Mouse (Mus musculus) CH12.LX (cell line): ENCODE data around the gene Elfn2. TPM values are rescaled to one million over a fixed set of nuclear protein-coding genes. Genes with fewer than 3 reads are reported as not detected.

Experiments
- DNase-seq: peaks from one replicate; pipeline ENCODE4 v3.0.0-alpha.2; 2013; ENCODE audit errors: extremely low read depth
- H3K27ac ChIP-seq: 2 replicates; pipeline ENCODE4 v1.5.1; 2012; ENCODE audit warnings: low read depth, mild to moderate bottlenecking, control low read depth, moderate library complexity; ENCODE audit not compliant: insufficient read depth
- H3K27me3 ChIP-seq: replicated peaks from 2 replicates; pipeline ENCODE3; 2012; ENCODE audit warnings: inconsistent platforms
- H3K36me3 ChIP-seq, 2 experiments: replicated peaks in 1 of 2; 2 replicates each; pipeline versions ENCODE3 to v1.6.1; 2012; ENCODE audit warnings: inconsistent platforms in 1 of 2, low read length in 1 of 2, mild to moderate bottlenecking in 1 of 2, mixed read lengths in 1 of 2, moderate library complexity in 1 of 2; ENCODE audit not compliant: control insufficient read depth in 1 of 2, insufficient read depth in 1 of 2
- H3K4me1 ChIP-seq, 2 experiments: 2 replicates each; pipeline ENCODE4 v1.6.1; 2012; ENCODE audit warnings: inconsistent platforms in 1 of 2, moderate library complexity in 1 of 2; ENCODE audit not compliant: insufficient read depth in 2 of 2, control insufficient read depth in 1 of 2
- H3K4me2 ChIP-seq: 2 replicates; pipeline ENCODE4 v1.6.1; 2012; ENCODE audit warnings: low read depth, mild to moderate bottlenecking, control low read depth; ENCODE audit not compliant: poor library complexity, insufficient read depth, severe bottlenecking
- H3K4me3 ChIP-seq, 3 experiments: fragments of 150-350 bp in 1 of 3; sonication (generic) in 1 of 3; replicated peaks in 1 of 3; 2 replicates each; pipeline versions ENCODE3 to v1.5.1; 2011 to 2012; ENCODE audit warnings: low read depth in 2 of 3, low read length in 2 of 3, mild to moderate bottlenecking in 2 of 3, moderate library complexity in 2 of 3, control low read depth in 1 of 3, improper control_type of control experiment in 1 of 3, inconsistent platforms in 1 of 3, mixed read lengths in 1 of 3; ENCODE audit not compliant: poor library complexity in 1 of 3
- H3K79me2 ChIP-seq: replicated peaks from 2 replicates; pipeline ENCODE4 v1.6.1; 2012; ENCODE audit warnings: mild to moderate bottlenecking, moderate library complexity; ENCODE audit not compliant: control insufficient read depth, poor library complexity, insufficient read depth, severe bottlenecking; ENCODE audit errors: extremely low read depth
- H3K9ac ChIP-seq: 2 replicates; pipeline ENCODE4 v1.6.1; 2012; ENCODE audit warnings: low read depth, mild to moderate bottlenecking, control low read depth, moderate library complexity; ENCODE audit not compliant: insufficient read depth
- H3K9me3 ChIP-seq: replicated peaks from 2 replicates; pipeline ENCODE3; 2012; ENCODE audit warnings: low read length, inconsistent platforms, mixed read lengths
- BHLHE40 ChIP-seq: IDR thresholded peaks from 2 replicates; pipeline ENCODE4 v1.6.1; 2011; ENCODE audit warnings: mild to moderate bottlenecking, low read depth, low read length, improper control_type of control experiment
- E2F4 ChIP-seq: IDR thresholded peaks from 2 replicates; pipeline ENCODE4 v1.6.1; 2011; ENCODE audit warnings: low read depth, low read length, improper control_type of control experiment; ENCODE audit not compliant: insufficient replicate concordance
- ELF1 ChIP-seq: IDR thresholded peaks from 2 replicates; pipeline ENCODE4 v1.6.1; 2014; ENCODE audit warnings: low read depth, mild to moderate bottlenecking, inconsistent platforms, low read length, improper control_type of control experiment
- HCFC1 ChIP-seq: IDR thresholded peaks from 2 replicates; pipeline ENCODE4 v1.6.1; 2012; ENCODE audit warnings: low read depth, mild to moderate bottlenecking, inconsistent platforms, low read length, improper control_type of control experiment
- JUN ChIP-seq: IDR thresholded peaks from 2 replicates; pipeline ENCODE4 v1.6.1; 2011; ENCODE audit warnings: low read depth, mild to moderate bottlenecking, low read length, improper control_type of control experiment, moderate library complexity; ENCODE audit not compliant: insufficient read depth
- JUND ChIP-seq: conservative IDR thresholded peaks from 2 replicates; pipeline ENCODE4 v1.6.1; 2011; ENCODE audit warnings: low read depth, low read length, improper control_type of control experiment
- KAT2A ChIP-seq: IDR thresholded peaks from 2 replicates; pipeline ENCODE4 v1.6.1; 2012; ENCODE audit warnings: low read length, improper control_type of control experiment, inconsistent platforms; ENCODE audit not compliant: insufficient replicate concordance
- MAFK ChIP-seq: IDR thresholded peaks from 2 replicates; pipeline ENCODE4 v1.6.1; 2011; ENCODE audit warnings: low read length, improper control_type of control experiment; ENCODE audit not compliant: insufficient replicate concordance
- MAX ChIP-seq: IDR thresholded peaks from 2 replicates; pipeline ENCODE4 v1.6.1; 2011; ENCODE audit warnings: low read length, improper control_type of control experiment
- MAZ ChIP-seq: IDR thresholded peaks from 2 replicates; pipeline ENCODE4 v1.6.1; 2012; ENCODE audit warnings: low read depth, mild to moderate bottlenecking, inconsistent platforms, low read length, improper control_type of control experiment, moderate library complexity
- MXI1 ChIP-seq: IDR thresholded peaks from 2 replicates; pipeline ENCODE4 v1.6.1; 2011; ENCODE audit warnings: mild to moderate bottlenecking, low read depth, low read length, improper control_type of control experiment
- MYC ChIP-seq: IDR thresholded peaks from 2 replicates; pipeline ENCODE4 v1.6.1; 2011; ENCODE audit warnings: low read depth, mild to moderate bottlenecking, improper control_type of control experiment, low read length
- PAX5 ChIP-seq: IDR thresholded peaks from 2 replicates; pipeline ENCODE4 v1.6.1; 2012; ENCODE audit warnings: low read length, inconsistent platforms, mixed read lengths
- POLR2A ChIP-seq: IDR thresholded peaks from 2 replicates; pipeline ENCODE4 v1.6.1; 2011; ENCODE audit warnings: low read depth, mild to moderate bottlenecking, improper control_type of control experiment, low read length
- POLR2AphosphoS2 ChIP-seq: IDR thresholded peaks from 2 replicates; pipeline ENCODE4 v1.6.1; 2011; ENCODE audit warnings: low read depth, low read length, improper control_type of control experiment
- RAD21 ChIP-seq: IDR thresholded peaks from 2 replicates; pipeline ENCODE4 v1.6.1; 2011; ENCODE audit warnings: low read depth, mild to moderate bottlenecking, low read length, improper control_type of control experiment, moderate library complexity
- RCOR1 ChIP-seq: conservative IDR thresholded peaks from 2 replicates; pipeline ENCODE4 v1.6.1; 2012; ENCODE audit warnings: low read depth, mild to moderate bottlenecking, inconsistent platforms, low read length, improper control_type of control experiment
- SMC3 ChIP-seq: IDR thresholded peaks from 2 replicates; pipeline ENCODE4 v1.6.1; 2011; ENCODE audit warnings: low read depth, low read length, improper control_type of control experiment
- TCF12 ChIP-seq: IDR thresholded peaks from 2 replicates; pipeline ENCODE4 v1.6.1; 2014; ENCODE audit warnings: low read depth, mild to moderate bottlenecking, inconsistent platforms, low read length, improper control_type of control experiment
- ZNF384 ChIP-seq: IDR thresholded peaks from 2 replicates; pipeline ENCODE4 v1.6.1; 2012; ENCODE audit warnings: low read depth, low read length, improper control_type of control experiment, inconsistent platforms
- dilution Hi-C: fragments of 300-500 bp; cut with MboI; formaldehyde crosslinking; loops from 2 replicates; pipeline ENCODE4 v1.14.3; 2020; ENCODE audit warnings: low sequenced_read_pairs; ENCODE audit not compliant: extremely low pct_unique_long_range_greater_than_20kb, extremely low pct_ligation_motif_present
- in situ Hi-C: fragments of 300-500 bp; cut with MboI; formaldehyde crosslinking; loops from 3 replicates; pipeline ENCODE4 v1.14.3; 2019; ENCODE audit warnings: low sequenced_read_pairs, low pct_ligation_motif_present, low pct_unique_long_range_greater_than_20kb, mixed read lengths
- polyA plus RNA-seq: library from polyadenylated mRNA; unstranded; fragments of >175 nt; gene quantifications from 2 replicates; pipeline ENCODE4 v1.2.1, GENCODE M21; 2012; ENCODE audit warnings: low read depth; ENCODE audit not compliant: insufficient read length
- total RNA-seq, 2 experiments: library from RNA; depleted of rRNA; stranded (reverse); fragments of 300-350 nt in 1 of 2; fragments of >200 nt in 1 of 2; gene quantifications; 2 replicates each; pipeline ENCODE4 v1.2.3; 2012 to 2014

Gene Elfn2
- total and polyA plus RNA-seq, 3 experiments, result 0.06 TPM; not detected in 2

GRCm38 (mm10) chr15:78651169-78651568 is 67.4 kb downstream of the Elfn2 start:
- peaks cover 91% of the 10 kb centered on the region for H3K27me3 ChIP-seq
- DNase-seq, result no peak
- in situ Hi-C loops, result no loop called here
- peaks cover 12% of the 10 kb centered on the region for H3K9me3 ChIP-seq
- H3K4me2 ChIP-seq, result no peak overlapping the region
- no peaks in the 10 kb centered on the region for H3K79me2 ChIP-seq
- no peak for TF ChIP-seq MXI1
- TF ChIP-seq RCOR1, result no peak
- TF ChIP-seq HCFC1, result no peak
- TF ChIP-seq E2F4, result no peak
- no peak for TF ChIP-seq MYC
- TF ChIP-seq TCF12, result no peak
- TF ChIP-seq SMC3, result no peak
- no peak for TF ChIP-seq ZNF384
- no peak for TF ChIP-seq POLR2AphosphoS2
- TF ChIP-seq ELF1, result no peak
- no peak for TF ChIP-seq POLR2A
- TF ChIP-seq JUN, result no peak
- TF ChIP-seq JUND, result no peak
- no peak for TF ChIP-seq BHLHE40
- no peak for TF ChIP-seq MAFK
- TF ChIP-seq PAX5, result no peak
- no peak for TF ChIP-seq KAT2A
- TF ChIP-seq MAZ, result no peak
- H3K4me1 ChIP-seq, result no peaks in the 10 kb centered on the region
- dilution Hi-C loops, result no loop called here
- no peaks in the 10 kb centered on the region for H3K36me3 ChIP-seq
- no peak overlapping the region for H3K27ac ChIP-seq
- H3K4me3 ChIP-seq, result no peak overlapping the region
- H3K9ac ChIP-seq, result no peak overlapping the region

- Histone ChIP-seq H3K4me3 (no peak overlapping the region), H3K9me3 (peaks cover 12% of the 10 kb centered on the region), H3K79me2 (no peaks in the 10 kb centered on the region), H3K4me2 (no peak overlapping the region), H3K27me3 (peaks cover 93% of the 10 kb centered on the region), H3K27ac (no peak overlapping the region), H3K9ac (no peak overlapping the region), H3K4me1 (no peaks in the 10 kb centered on the region), H3K36me3 (no peaks in the 10 kb centered on the region)
- dilution Hi-C loops (no loop called here), in situ Hi-C loops (no loop called here)
- TF ChIP-seq MAX, result no peak
- TF ChIP-seq MAFK, result no peak
- TF ChIP-seq RAD21, result no peak
- TF ChIP-seq HCFC1, result no peak
- no peak for DNase-seq
These were observed 70.8 kb downstream of the Elfn2 start for GRCm38 (mm10) chr15:78647746-78648145.
